Comparison of ENCODE assay signal across 9 mouse cellular contexts in the genomic region with DNA sequence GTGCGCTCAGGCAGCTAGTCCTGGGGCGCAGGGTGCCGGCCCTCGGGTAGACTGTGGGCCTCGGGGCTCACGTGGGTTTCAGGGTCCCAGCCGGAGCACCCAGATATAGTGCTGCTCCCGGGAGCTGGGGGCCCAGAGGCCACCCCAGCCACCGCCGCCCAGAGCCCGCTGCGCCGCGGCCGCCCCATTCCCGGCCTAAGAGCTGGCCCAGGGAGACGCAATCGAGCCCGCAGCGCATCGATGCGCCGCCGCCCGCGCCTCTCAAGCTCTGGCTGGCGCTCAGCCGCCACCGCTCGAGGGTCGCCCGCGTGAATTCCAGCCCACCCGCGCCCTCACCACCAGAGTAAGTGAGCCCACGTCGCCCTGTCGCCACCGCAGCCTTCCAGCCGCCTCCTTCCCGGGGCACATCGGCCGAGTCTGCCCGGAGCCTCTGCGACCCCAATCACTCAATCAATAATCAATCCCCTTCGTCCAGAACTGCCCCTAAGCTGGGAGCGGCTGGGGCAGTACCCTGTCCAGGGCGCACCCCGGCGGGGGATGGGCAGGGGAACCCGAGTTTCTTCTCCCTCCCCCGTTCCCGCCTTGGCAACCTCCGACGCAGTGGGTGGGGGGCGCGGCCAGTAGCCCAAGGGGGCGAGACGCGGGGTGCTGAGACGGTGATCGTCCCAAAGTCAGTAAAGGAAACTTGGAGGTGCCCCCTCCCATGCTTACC. TPM values are rescaled to one million over a fixed set of nuclear protein-coding genes. Genes with fewer than 3 reads are reported as not detected.
DNase-seq lines count a peak whose midpoint lies in the region; ATAC-seq and TF ChIP-seq lines count a peak whose summit lies in the region.
"Had no signal": no experiment of that assay in that cellular context is flagged by ENCODE, and none has a peak within 500 bp of the region (broad histone marks: within the 10 kb centered on the region; RNA-seq: fewer than 3 reads in every experiment).

No protein-coding gene starts in this region.

- WGBS in hindbrain, embryonic 14.5 days, result under 1% methylated on average over 60 of the region's 62 CpGs
- 0% methylated on average over 58 of the region's 62 CpGs for WGBS in limb, embryonic 13.5 days
- WGBS in midbrain, embryonic 12.5 days, result under 1% methylated on average over 53 of the region's 62 CpGs
- under 1% methylated on average over 52 of the region's 62 CpGs for WGBS in stomach, postnatal 0 days

- TF ChIP-seq EP300 in stomach, postnatal 0 days (optimal IDR thresholded peaks at IDR 0.05), result no peak

- DNase-seq in left cerebral cortex, adult 18-20 months (ENCODE audit: low spot score in 2 of 2), result peak; percentile 57 to 75
- no peak for DNase-seq in left cerebral cortex, adult 11 months (ENCODE audit: low spot score)
- peak; percentile 79 to 81 for DNase-seq in cerebellum, postnatal 10 days
- DNase-seq in gastrocnemius, postnatal 10 days, result peak; percentile 70
- peak; percentile 78 for DNase-seq in hindbrain, embryonic 14.5 days (ENCODE audit: low spot score)
- DNase-seq in stomach, postnatal 0 days (ENCODE audit: low spot score), result peak; percentile 73

- no peaks in the 10 kb centered on the region for H3K9me3 ChIP-seq in hindbrain, embryonic 14.5 days (ENCODE audit: control insufficient read depth, low read length)
- no peaks in the 10 kb centered on the region for H3K9me3 ChIP-seq in limb, embryonic 13.5 days
- no peaks in the 10 kb centered on the region for H3K9me3 ChIP-seq in midbrain, embryonic 12.5 days
- no peaks in the 10 kb centered on the region for H3K9me3 ChIP-seq in stomach, postnatal 0 days (ENCODE audit: control insufficient read depth, low read length)

- peaks cover 29% of the 10 kb centered on the region for H3K27me3 ChIP-seq in hindbrain, embryonic 14.5 days (ENCODE audit: control insufficient read depth, insufficient read depth, low read length)
- peaks cover 43% of the 10 kb centered on the region for H3K27me3 ChIP-seq in limb, embryonic 13.5 days
- peaks cover 56% of the 10 kb centered on the region for H3K27me3 ChIP-seq in midbrain, embryonic 12.5 days
- peaks cover 5% of the 10 kb centered on the region; the same call in 1 of the 2 replicates for H3K27me3 ChIP-seq in stomach, postnatal 0 days (ENCODE audit: control insufficient read depth, insufficient read depth, low read length)
- H3K27me3 ChIP-seq: CH12.LX had no signal

- no peaks in the 10 kb centered on the region for H3K36me3 ChIP-seq in hindbrain, embryonic 14.5 days (replicated peaks; ENCODE audit: control insufficient read depth, insufficient read depth)
- H3K36me3 ChIP-seq in limb, embryonic 13.5 days, result no peaks in the 10 kb centered on the region
- no peaks in the 10 kb centered on the region for H3K36me3 ChIP-seq in midbrain, embryonic 12.5 days
- H3K36me3 ChIP-seq in stomach, postnatal 0 days (ENCODE audit: control insufficient read depth, insufficient read depth, low read length), result no peaks in the 10 kb centered on the region

- peak overlapping the region; percentile 79 for H3K4me3 ChIP-seq in hindbrain, embryonic 14.5 days (replicated peaks; ENCODE audit: low read length)
- H3K4me3 ChIP-seq in limb, embryonic 13.5 days, result peak overlapping the region; percentile 77
- H3K4me3 ChIP-seq in midbrain, embryonic 12.5 days, result peak overlapping the region; percentile 92
- peak overlapping the region; percentile 83 for H3K4me3 ChIP-seq in stomach, postnatal 0 days (ENCODE audit: low read depth, low read length)

- H3K9ac ChIP-seq in hindbrain, embryonic 14.5 days, result peak overlapping the region; percentile 84
- peak overlapping the region; percentile 82 for H3K9ac ChIP-seq in limb, embryonic 13.5 days
- peak overlapping the region; percentile 82 for H3K9ac ChIP-seq in midbrain, embryonic 12.5 days (replicated peaks)
- H3K9ac ChIP-seq in stomach, postnatal 0 days (ENCODE audit: low read length), result peak overlapping the region; percentile 76

- ATAC-seq in hindbrain, embryonic 14.5 days (ENCODE audit: low FRiP score), result peak; percentile 29
- no peak; the same call in 1 of the 2 replicates for ATAC-seq in limb, embryonic 13.5 days (ENCODE audit: low FRiP score, low read depth)
- ATAC-seq in midbrain, embryonic 12.5 days (ENCODE audit: low FRiP score, low read depth), result peak; percentile 45
- peak; percentile 43 for ATAC-seq in stomach, postnatal 0 days (ENCODE audit: low FRiP score, low TSS enrichment)

- peak overlapping the region; percentile 91 for H3K27ac ChIP-seq in hindbrain, embryonic 14.5 days
- peak overlapping the region; percentile 83 for H3K27ac ChIP-seq in limb, embryonic 13.5 days
- peak overlapping the region; percentile 79; the same call in 1 of the 2 replicates for H3K27ac ChIP-seq in midbrain, embryonic 12.5 days (replicated peaks)
- peak overlapping the region; percentile 88 for H3K27ac ChIP-seq in stomach, postnatal 0 days (replicated peaks)

- TF ChIP-seq CTCF in stomach, postnatal 0 days (IDR thresholded peaks at IDR 0.05; ENCODE audit: low read depth), result no peak

- H3K4me2 ChIP-seq in hindbrain, embryonic 14.5 days (replicated peaks), result peak overlapping the region; percentile 98
- peak overlapping the region; percentile 99 for H3K4me2 ChIP-seq in limb, embryonic 13.5 days (replicated peaks)
- peak overlapping the region; percentile 96 for H3K4me2 ChIP-seq in midbrain, embryonic 12.5 days (replicated peaks)
- H3K4me2 ChIP-seq in stomach, postnatal 0 days (replicated peaks; ENCODE audit: low read depth), result peak overlapping the region; percentile 99

- H3K4me1 ChIP-seq in hindbrain, embryonic 14.5 days (replicated peaks; ENCODE audit: control insufficient read depth, insufficient read depth, low read length), result peaks cover 27% of the 10 kb centered on the region
- H3K4me1 ChIP-seq in limb, embryonic 13.5 days, result peaks cover 38% of the 10 kb centered on the region
- peaks cover 36% of the 10 kb centered on the region for H3K4me1 ChIP-seq in midbrain, embryonic 12.5 days
- H3K4me1 ChIP-seq in stomach, postnatal 0 days (replicated peaks; ENCODE audit: control insufficient read depth, insufficient read depth), result no peaks in the 10 kb centered on the region

RNA-seq across cellular contexts. Expression of gene Tshz3, which starts 1.4 kb away (rescaled TPM):
- 10 to 100 TPM; 42.9 to 45.6 TPM for total RNA-seq in left cerebral cortex, adult 18-20 months (2021)
- 10 to 100 TPM in 1 of 2 experiments, 1 to 10 TPM in 1; 7.8 to 11.0 TPM for total RNA-seq in gastrocnemius, postnatal 10 days (2021)
- polyA plus RNA-seq in hindbrain, embryonic 14.5 days (2014; fragmentation: Nextera tagmentation; extraction: Ambion mirVana), result 38.2 and 55.9 TPM in 2 replicates
- polyA plus RNA-seq in limb, embryonic 13.5 days (2015; fragmentation: Nextera tagmentation; extraction: Ambion mirVana), result 10.9 and 11.0 TPM in 2 replicates
- 4.9 and 5.6 TPM in 2 replicates for polyA plus RNA-seq in midbrain, embryonic 12.5 days (2016; fragmentation: Nextera tagmentation; extraction: Ambion mirVana)
- 4.3 and 4.4 TPM in 2 replicates for polyA plus RNA-seq in stomach, postnatal 0 days (2015; fragmentation: Nextera tagmentation; extraction: Ambion mirVana)
- total RNA-seq: CH12.LX had no signal
